Mouse (Mus musculus): ENCODE measurements at regions not wholly inside any gene's neighbourhood (a gene's known extent, or its start where the extent isn't known, plus 50 kb on each side); places are given as distances from the start of the nearest gene placed in this dataset.

DNA sequence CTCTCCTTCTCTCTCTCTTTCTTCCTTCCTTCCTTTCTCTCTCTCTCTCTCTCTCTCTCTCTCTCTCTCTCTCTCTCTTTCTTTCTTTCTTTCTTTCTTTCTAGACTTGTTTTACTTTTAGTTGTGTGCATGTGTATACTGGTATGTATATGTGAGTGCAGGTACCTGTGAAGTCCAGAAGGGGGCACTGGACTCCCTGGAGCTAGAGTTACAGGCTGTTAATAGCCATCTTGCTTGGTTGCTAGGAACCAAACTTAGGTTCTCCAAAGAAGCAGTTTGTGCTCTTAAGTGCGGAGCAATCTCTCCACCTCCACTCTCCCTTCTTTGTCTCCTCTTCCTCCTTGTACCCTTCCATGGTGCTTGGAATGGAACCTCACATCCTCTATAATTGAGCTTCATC is 77.2 kb downstream of the Gm10604 start:
- Histone ChIP-seq H3K27me3 (ENCODE audit: insufficient read depth, low read length) (no peaks in the 10 kb centered on the region; the same call in 1 of the 2 replicates), H3K4me1 (replicated peaks; ENCODE audit: low read depth, low read length) (peaks cover 6% of the 10 kb centered on the region; the same call in 1 of the 2 replicates), H3K36me3 (ENCODE audit: insufficient read depth, low read length) (no peaks in the 10 kb centered on the region), H3K4me3 (replicated peaks; ENCODE audit: low read length) (no peak overlapping the region), H3K9me3 (ENCODE audit: low read length) (no peaks in the 10 kb centered on the region)
- TF ChIP-seq POU5F1 (IDR thresholded peaks at IDR 0.05; ENCODE audit: borderline replicate concordance, low read length) (no peak), CTCF (conservative IDR thresholded peaks at IDR 0.05; ENCODE audit: low read length) (peak; percentile 47), NANOG (IDR thresholded peaks at IDR 0.05; ENCODE audit: borderline replicate concordance, low read length) (no peak)

DNA sequence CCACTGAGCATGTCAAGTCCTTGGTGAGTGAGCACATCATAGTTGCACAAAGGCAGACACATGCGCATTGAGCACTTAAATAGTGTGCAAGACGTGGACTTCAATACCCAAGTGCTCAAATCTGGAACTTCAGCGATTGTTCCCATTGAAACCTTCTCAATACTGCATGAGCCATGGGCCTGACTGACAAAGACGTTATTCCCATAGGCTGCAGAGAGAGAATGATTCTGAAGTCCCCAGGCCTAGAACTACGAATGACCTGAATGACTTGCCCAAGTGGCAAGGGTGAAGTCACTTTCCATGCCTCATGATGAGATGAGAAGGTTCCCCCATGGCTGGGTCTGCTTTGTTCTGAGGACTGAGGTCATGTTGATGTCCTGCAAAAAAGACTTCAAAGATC is 77.7 kb downstream of the Gm10604 start:
- Histone ChIP-seq H3K4me3 (replicated peaks; ENCODE audit: low read length) (no peak overlapping the region), H3K36me3 (ENCODE audit: insufficient read depth, low read length) (no peaks in the 10 kb centered on the region), H3K9me3 (ENCODE audit: low read length) (no peaks in the 10 kb centered on the region), H3K27me3 (ENCODE audit: insufficient read depth, low read length) (no peaks in the 10 kb centered on the region; the same call in 1 of the 2 replicates), H3K4me1 (replicated peaks; ENCODE audit: low read depth, low read length) (peaks cover 6% of the 10 kb centered on the region; the same call in 1 of the 2 replicates)
- TF ChIP-seq NANOG (IDR thresholded peaks at IDR 0.05; ENCODE audit: borderline replicate concordance, low read length) (no peak), CTCF (conservative IDR thresholded peaks at IDR 0.05; ENCODE audit: low read length) (no peak), POU5F1 (IDR thresholded peaks at IDR 0.05; ENCODE audit: borderline replicate concordance, low read length) (no peak)

DNA sequence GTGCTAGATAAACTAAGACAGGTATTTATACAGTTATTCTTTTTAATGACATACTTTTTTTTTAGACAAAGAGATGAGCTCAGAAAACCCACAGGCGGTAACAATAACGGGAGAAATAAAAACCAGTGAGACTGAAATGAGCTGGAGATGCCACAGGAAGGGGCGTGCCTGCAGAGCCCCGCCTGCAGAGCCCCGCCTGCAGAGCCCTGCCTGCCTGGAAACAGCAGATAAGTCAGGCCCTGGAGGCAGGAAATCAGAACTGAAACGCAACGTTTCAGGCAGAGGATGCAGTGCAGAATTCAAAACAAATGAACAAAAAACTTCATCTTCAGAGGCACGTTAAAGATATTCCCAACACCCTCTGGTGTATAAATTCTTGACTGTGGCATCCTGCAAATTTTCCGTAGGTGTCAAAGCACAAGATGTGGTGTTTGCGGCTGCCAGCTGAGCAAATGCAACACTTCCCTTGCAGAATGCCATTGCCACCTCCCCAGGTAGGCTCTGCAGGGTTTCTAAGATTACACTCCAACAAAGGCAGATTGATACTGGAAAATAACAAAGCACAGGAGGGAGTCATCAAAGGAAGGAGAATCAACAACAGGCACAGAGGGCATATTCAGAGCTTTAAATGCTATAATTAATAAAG is 81.0 kb downstream of the Gm10604 start:
- Histone ChIP-seq H3K27me3 (ENCODE audit: insufficient read depth, low read length) (no peaks in the 10 kb centered on the region), H3K36me3 (ENCODE audit: insufficient read depth, low read length) (no peaks in the 10 kb centered on the region), H3K4me1 (replicated peaks; ENCODE audit: low read depth, low read length) (peaks cover 6% of the 10 kb centered on the region; the same call in 1 of the 2 replicates), H3K9me3 (ENCODE audit: low read length) (no peaks in the 10 kb centered on the region), H3K4me3 (replicated peaks; ENCODE audit: low read length) (no peak overlapping the region)
- TF ChIP-seq NANOG (IDR thresholded peaks at IDR 0.05; ENCODE audit: borderline replicate concordance, low read length) (no peak), CTCF (conservative IDR thresholded peaks at IDR 0.05; ENCODE audit: low read length) (no peak), POU5F1 (IDR thresholded peaks at IDR 0.05; ENCODE audit: borderline replicate concordance, low read length) (no peak)

DNA sequence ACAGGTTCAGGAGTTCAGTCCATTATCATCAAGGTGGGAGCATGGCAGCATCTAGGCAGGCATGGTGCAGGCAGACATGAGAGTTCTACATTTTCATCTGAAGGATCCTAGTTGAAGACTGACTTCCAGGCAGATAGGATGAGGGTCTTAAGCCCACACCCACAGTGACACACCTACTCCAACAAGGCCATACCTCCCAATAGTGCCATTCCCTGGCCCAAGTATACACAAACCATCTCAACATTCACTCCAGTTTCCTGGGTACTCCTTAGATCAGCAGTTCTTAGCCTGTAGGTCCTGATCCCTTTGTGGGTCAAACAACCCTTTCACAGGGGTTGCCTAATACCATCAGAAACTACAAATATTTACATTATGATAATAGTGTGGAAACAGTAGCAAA is 83.8 kb downstream of the Gm10604 start:
- no peaks in the 10 kb centered on the region for H3K36me3 ChIP-seq (ENCODE audit: insufficient read depth, low read length)
- TF ChIP-seq NANOG (IDR thresholded peaks at IDR 0.05; ENCODE audit: borderline replicate concordance, low read length): no peak
- no peak for TF ChIP-seq CTCF (conservative IDR thresholded peaks at IDR 0.05; ENCODE audit: low read length)
- no peak for TF ChIP-seq POU5F1 (IDR thresholded peaks at IDR 0.05; ENCODE audit: borderline replicate concordance, low read length)
- no peaks in the 10 kb centered on the region for H3K9me3 ChIP-seq (ENCODE audit: low read length)
- H3K27me3 ChIP-seq (ENCODE audit: insufficient read depth, low read length): no peaks in the 10 kb centered on the region
- no peak overlapping the region for H3K4me3 ChIP-seq (replicated peaks; ENCODE audit: low read length)
- peaks cover 6% of the 10 kb centered on the region; the same call in 1 of the 2 replicates for H3K4me1 ChIP-seq (replicated peaks; ENCODE audit: low read depth, low read length)

DNA sequence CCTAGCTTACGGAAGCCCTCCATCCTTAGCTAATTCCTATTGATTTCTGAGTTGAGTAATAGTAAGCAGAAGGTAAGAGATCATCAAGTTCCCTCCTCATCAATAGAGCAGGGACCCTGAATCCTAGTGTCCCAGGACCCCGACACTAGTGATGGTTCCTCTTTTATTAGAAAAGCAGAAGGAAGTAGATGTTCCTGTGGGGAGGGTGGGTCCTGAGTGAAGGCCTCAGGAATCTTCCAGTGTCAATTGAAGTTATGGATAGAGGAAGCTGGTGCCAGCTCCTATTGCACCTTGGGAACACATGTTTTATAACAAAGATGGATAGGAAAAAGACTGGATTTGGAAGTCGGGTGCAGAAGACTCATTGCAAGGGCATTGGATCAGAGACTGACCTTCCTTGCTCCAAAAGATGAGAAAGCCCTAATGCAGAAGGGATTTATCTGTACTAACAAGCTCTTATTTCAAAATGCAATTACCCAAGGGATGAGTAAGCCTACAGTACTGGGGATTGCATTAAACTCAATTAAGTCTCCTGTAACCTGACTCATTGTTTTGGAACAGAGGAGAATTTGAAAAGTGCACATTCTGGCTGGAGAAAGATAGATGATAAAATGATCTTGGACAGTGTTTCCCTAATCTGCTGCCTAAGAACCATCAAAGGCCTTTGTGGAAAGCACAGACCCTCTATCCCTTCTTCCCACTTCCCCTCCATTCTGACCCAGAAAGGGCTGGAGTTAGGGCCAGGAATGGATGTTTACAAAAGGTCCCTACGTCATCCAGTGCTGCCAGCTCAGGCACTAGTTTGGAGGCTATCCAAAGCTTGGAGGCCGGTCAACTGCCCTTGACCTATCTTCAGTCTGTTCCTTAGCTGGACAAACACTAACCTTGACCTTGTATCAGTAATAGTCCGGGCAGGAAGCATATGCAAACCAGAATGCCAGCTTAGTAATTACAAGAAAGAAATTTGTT is 84.9 kb downstream of the Gm10604 start:
- H3K36me3 ChIP-seq (ENCODE audit: insufficient read depth, low read length): no peaks in the 10 kb centered on the region
- no peak overlapping the region for H3K4me3 ChIP-seq (replicated peaks; ENCODE audit: low read length)
- H3K9me3 ChIP-seq (ENCODE audit: low read length): no peaks in the 10 kb centered on the region
- no peaks in the 10 kb centered on the region for H3K27me3 ChIP-seq (ENCODE audit: insufficient read depth, low read length)
- H3K4me1 ChIP-seq (replicated peaks; ENCODE audit: low read depth, low read length): peaks cover 6% of the 10 kb centered on the region; the same call in 1 of the 2 replicates
- TF ChIP-seq POU5F1 (IDR thresholded peaks at IDR 0.05; ENCODE audit: borderline replicate concordance, low read length): no peak
- TF ChIP-seq NANOG (IDR thresholded peaks at IDR 0.05; ENCODE audit: borderline replicate concordance, low read length): no peak
- TF ChIP-seq CTCF (conservative IDR thresholded peaks at IDR 0.05; ENCODE audit: low read length): no peak

DNA sequence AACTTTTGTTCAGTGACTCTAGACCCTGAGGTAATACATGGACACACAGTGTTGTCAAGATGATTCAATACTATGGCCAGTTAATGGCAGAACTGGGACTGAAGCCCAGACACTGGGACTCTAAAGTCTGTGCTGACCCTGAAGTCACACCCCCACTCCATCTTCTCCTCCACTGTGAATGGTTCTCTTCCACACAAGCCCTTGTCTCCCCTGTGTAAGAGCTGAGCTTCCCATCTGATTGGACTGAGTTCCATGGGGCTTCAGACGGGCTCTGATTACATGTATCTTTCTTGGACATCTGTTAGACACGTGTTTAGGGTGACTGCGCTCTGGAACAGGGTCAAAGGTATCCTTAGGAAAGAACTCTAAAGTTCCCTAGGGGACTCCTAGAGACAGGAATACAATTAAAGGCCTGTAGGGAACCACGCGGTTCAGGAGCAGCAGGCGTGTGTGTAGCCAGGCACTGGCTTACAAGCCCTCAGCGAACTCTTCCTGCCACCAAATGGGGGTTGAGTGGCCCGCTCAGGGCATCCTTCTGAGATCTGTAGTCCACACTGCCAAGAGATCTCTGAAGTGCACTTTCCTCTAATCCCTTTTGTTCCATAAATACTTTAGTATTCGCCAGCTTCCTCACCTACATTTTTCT is 87.4 kb downstream of the Gm10604 start:
- H3K4me3 ChIP-seq (replicated peaks; ENCODE audit: low read length): no peak overlapping the region
- H3K36me3 ChIP-seq (ENCODE audit: insufficient read depth, low read length): no peaks in the 10 kb centered on the region
- TF ChIP-seq POU5F1 (IDR thresholded peaks at IDR 0.05; ENCODE audit: borderline replicate concordance, low read length) (no peak), CTCF (conservative IDR thresholded peaks at IDR 0.05; ENCODE audit: low read length) (no peak), NANOG (IDR thresholded peaks at IDR 0.05; ENCODE audit: borderline replicate concordance, low read length) (no peak)
- no peaks in the 10 kb centered on the region for H3K27me3 ChIP-seq (ENCODE audit: insufficient read depth, low read length)
- no peaks in the 10 kb centered on the region for H3K4me1 ChIP-seq (replicated peaks; ENCODE audit: low read depth, low read length)
- H3K9me3 ChIP-seq (ENCODE audit: low read length): no peaks in the 10 kb centered on the region

DNA sequence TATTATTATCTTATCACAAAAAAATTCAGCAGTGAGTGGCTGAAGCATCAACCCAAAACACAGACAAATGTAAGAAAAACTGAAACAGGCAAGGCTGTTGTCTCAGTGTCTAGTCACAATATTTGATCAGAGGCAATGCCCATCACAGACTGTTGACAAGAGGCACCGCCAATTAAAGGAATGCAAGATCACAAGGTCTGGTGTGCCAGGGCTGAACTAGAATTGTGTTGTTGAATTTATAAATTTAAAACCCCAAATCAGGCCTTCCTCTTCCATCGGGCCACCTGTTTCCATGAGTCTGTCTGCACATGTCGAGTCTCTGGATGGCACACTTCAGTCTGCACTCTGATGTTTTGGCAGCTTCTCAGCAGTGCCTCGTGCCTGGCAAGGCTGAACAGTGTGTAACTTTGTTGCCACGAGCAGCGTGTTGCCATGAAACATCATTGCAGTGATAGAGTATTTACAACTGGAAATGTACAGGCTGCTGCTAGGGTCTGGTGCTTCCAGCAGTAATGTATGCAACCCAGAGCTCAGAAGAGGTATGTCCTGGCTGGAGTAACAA is 91.9 kb downstream of the Gm10604 start:
- H3K27me3 ChIP-seq (ENCODE audit: insufficient read depth, low read length): no peaks in the 10 kb centered on the region
- no peaks in the 10 kb centered on the region for H3K4me1 ChIP-seq (replicated peaks; ENCODE audit: low read depth, low read length)
- no peak overlapping the region for H3K4me3 ChIP-seq (replicated peaks; ENCODE audit: low read length)
- H3K36me3 ChIP-seq (ENCODE audit: insufficient read depth, low read length): no peaks in the 10 kb centered on the region
- H3K9me3 ChIP-seq (ENCODE audit: low read length): no peaks in the 10 kb centered on the region
- TF ChIP-seq NANOG (IDR thresholded peaks at IDR 0.05; ENCODE audit: borderline replicate concordance, low read length) (no peak), CTCF (conservative IDR thresholded peaks at IDR 0.05; ENCODE audit: low read length) (no peak), POU5F1 (IDR thresholded peaks at IDR 0.05; ENCODE audit: borderline replicate concordance, low read length) (no peak)

DNA sequence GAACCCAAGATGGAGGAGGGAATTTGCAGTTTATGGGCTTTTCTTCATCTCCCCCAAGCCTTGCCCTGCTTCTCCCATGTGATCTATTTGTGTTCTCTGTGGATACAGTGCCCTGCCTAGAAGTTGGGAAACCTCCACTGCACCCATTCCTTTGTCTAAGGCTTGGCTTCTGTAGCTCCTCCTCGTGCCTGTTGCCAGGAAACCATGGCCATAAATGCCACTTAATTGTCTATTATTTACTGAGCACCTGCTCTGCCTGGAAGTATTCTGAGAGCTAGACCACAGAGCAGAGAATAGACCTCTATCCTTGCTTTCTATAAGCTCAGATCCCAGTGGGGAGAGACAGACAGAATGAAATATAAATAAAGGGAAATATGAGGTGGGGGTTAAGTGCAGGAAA is 93.7 kb downstream of the Gm10604 start:
- Histone ChIP-seq H3K4me3 (replicated peaks; ENCODE audit: low read length) (no peak overlapping the region), H3K27me3 (ENCODE audit: insufficient read depth, low read length) (no peaks in the 10 kb centered on the region), H3K9me3 (ENCODE audit: low read length) (no peaks in the 10 kb centered on the region), H3K4me1 (replicated peaks; ENCODE audit: low read depth, low read length) (no peaks in the 10 kb centered on the region), H3K36me3 (ENCODE audit: insufficient read depth, low read length) (no peaks in the 10 kb centered on the region)
- no peak for TF ChIP-seq POU5F1 (IDR thresholded peaks at IDR 0.05; ENCODE audit: borderline replicate concordance, low read length)
- TF ChIP-seq CTCF (conservative IDR thresholded peaks at IDR 0.05; ENCODE audit: low read length): no peak
- no peak for TF ChIP-seq NANOG (IDR thresholded peaks at IDR 0.05; ENCODE audit: borderline replicate concordance, low read length)
